Mouse (Mus musculus) embryonic facial prominence, embryonic 11.5 days (tissue): Measurements from ENCODE around the gene Ggt1. TPM values are rescaled to one million over a fixed set of nuclear protein-coding genes. Genes with fewer than 3 reads are reported as not detected.
A peak's percentile ranks its signal among the peaks of the same experiment; 100 is the strongest.

Source experiments
- ATAC-seq: fragments of 200-750 bp; cut with Nextera tagmentation; replicated peaks from 2 replicates; pipeline ENCODE4 v1.8.0; 2017; ENCODE audit warnings: low read depth; ENCODE audit not compliant: insufficient number of reproducible peaks, low FRiP score, low TSS enrichment
- DNase-seq: peaks from one replicate; pipeline ENCODE4 v3.0.0-alpha.2; 2015; ENCODE audit warnings: low spot score
- H3K27ac ChIP-seq: fragments of 300-500 bp; sonication (generic); replicated peaks from 2 replicates; pipeline ENCODE4 v1.5.1; 2014; ENCODE audit warnings: mild to moderate bottlenecking, low read depth, low read length, control low read depth
- H3K27me3 ChIP-seq: fragments of 300-500 bp; sonication (generic); 2 replicates; pipeline ENCODE4 v1.6.1; 2014; ENCODE audit warnings: mild to moderate bottlenecking, low read length, moderate library complexity, mixed read lengths; ENCODE audit not compliant: control insufficient read depth, insufficient read depth
- H3K36me3 ChIP-seq: fragments of 300-500 bp; sonication (generic); replicated peaks from 2 replicates; pipeline ENCODE4 v1.6.1; 2014; ENCODE audit warnings: low read depth, mild to moderate bottlenecking, low read length, moderate library complexity, mixed read lengths; ENCODE audit not compliant: control insufficient read depth, insufficient read depth
- H3K4me1 ChIP-seq: fragments of 300-500 bp; sonication (generic); 2 replicates; pipeline ENCODE4 v1.6.1; 2014; ENCODE audit warnings: low read length, mixed read lengths; ENCODE audit not compliant: control insufficient read depth, insufficient read depth
- H3K4me2 ChIP-seq: fragments of 300-500 bp; sonication (generic); 2 replicates; pipeline ENCODE4 v1.6.1; 2014; ENCODE audit warnings: low read depth, mild to moderate bottlenecking, control low read depth, low read length, moderate library complexity
- H3K4me3 ChIP-seq: fragments of 300-500 bp; sonication (generic); 2 replicates; pipeline ENCODE4 v1.5.1; 2014; ENCODE audit warnings: low read depth, low read length, control low read depth
- H3K9ac ChIP-seq: fragments of 300-500 bp; sonication (generic); replicated peaks from 2 replicates; pipeline ENCODE4 v1.6.1; 2014; ENCODE audit warnings: mild to moderate bottlenecking, control low read depth, low read length
- H3K9me3 ChIP-seq: fragments of 300-500 bp; sonication (generic); replicated peaks from 2 replicates; pipeline ENCODE4 v1.6.1; 2016; ENCODE audit warnings: mild to moderate bottlenecking, low read length, inconsistent platforms, mixed read lengths; ENCODE audit not compliant: control insufficient read depth
- WGBS: fragments of 180-500 bp; shearing (Covaris S2); extraction: QIAGEN DNeasy Blood & Tissue Kit; methylation state at CpG from one replicate; pipeline ENCODE4 v1.1.7; 2014; 5-methylcytosine and 5-hydroxymethylcytosine counted together
- polyA plus RNA-seq: library from polyadenylated mRNA; unstranded; fragments of >200 nt; fragmentation: Nextera tagmentation; extraction: Ambion mirVana; gene quantifications from 2 replicates; pipeline ENCODE4 v1.2.1, GENCODE M21; 2014

Ggt1 gene
- polyA plus RNA-seq, 1 experiment from 2014 or later, result 0.55 TPM

GRCm38 (mm10) chr10:75585876-75586552 is 24.6 kb downstream of the Ggt1 start:
- Histone ChIP-seq H3K27ac (no peak overlapping the region), H3K4me2 (no peak overlapping the region; the same call in 1 of the 2 replicates), H3K27me3 (no peaks in the 10 kb centered on the region), H3K4me1 (no peaks in the 10 kb centered on the region), H3K4me3 (no peak overlapping the region), H3K36me3 (no peaks in the 10 kb centered on the region), H3K9me3 (no peaks in the 10 kb centered on the region), H3K9ac (no peak overlapping the region; the same call in 1 of the 2 replicates)
- ATAC-seq (peak; percentile 69), DNase-seq (peak; percentile 95)
- WGBS, result 16% methylated on average over 20 of the region's 20 CpGs

GRCm38 (mm10) chr10:75586553-75586879 is 25.1 kb downstream of the Ggt1 start:
- H3K9me3 ChIP-seq, result no peaks in the 10 kb centered on the region
- H3K4me2 ChIP-seq, result no peak overlapping the region
- no peaks in the 10 kb centered on the region for H3K4me1 ChIP-seq
- no peak overlapping the region for H3K9ac ChIP-seq
- no peak for ATAC-seq
- H3K27ac ChIP-seq, result no peak overlapping the region
- no peaks in the 10 kb centered on the region for H3K27me3 ChIP-seq
- H3K4me3 ChIP-seq, result no peak overlapping the region
- H3K36me3 ChIP-seq, result no peaks in the 10 kb centered on the region
- DNase-seq, result no peak
- WGBS, result 86% methylated on average over 1 of the region's 1 CpGs

GRCm38 (mm10) chr10:75587781-75588180 is 26.4 kb downstream of the Ggt1 start:
- Histone ChIP-seq H3K4me3 (no peak overlapping the region), H3K27ac (no peak overlapping the region), H3K27me3 (no peaks in the 10 kb centered on the region), H3K4me2 (no peak overlapping the region), H3K9me3 (no peaks in the 10 kb centered on the region), H3K4me1 (no peaks in the 10 kb centered on the region), H3K9ac (no peak overlapping the region), H3K36me3 (no peaks in the 10 kb centered on the region)
- ATAC-seq (no peak), DNase-seq (no peak)
- 88% methylated on average over 4 of the region's 4 CpGs for WGBS

- Histone ChIP-seq H3K9me3 (no peaks in the 10 kb centered on the region), H3K27me3 (no peaks in the 10 kb centered on the region), H3K36me3 (no peaks in the 10 kb centered on the region), H3K4me1 (no peaks in the 10 kb centered on the region), H3K9ac (no peak overlapping the region), H3K27ac (no peak overlapping the region), H3K4me2 (no peak overlapping the region), H3K4me3 (no peak overlapping the region)
- DNase-seq, result no peak
- ATAC-seq, result no peak
- WGBS, result 75% methylated on average over 5 of the region's 5 CpGs
Observed at GRCm38 (mm10) chr10:75588336-75588735, 26.9 kb downstream of the Ggt1 start.

- H3K9ac ChIP-seq, result no peak within 1 kb of the TSS
- H3K27ac ChIP-seq, result no peak within 1 kb of the TSS
- no peaks in the 10 kb centered on the region for H3K4me1 ChIP-seq
- no peak for ATAC-seq
- H3K4me2 ChIP-seq, result no peak within 1 kb of the TSS
- no peak within 1 kb of the TSS for H3K4me3 ChIP-seq
- H3K9me3 ChIP-seq, result no peaks in the 10 kb centered on the region
- no peaks in the 10 kb centered on the region for H3K27me3 ChIP-seq
- no peaks in the 10 kb centered on the region for H3K36me3 ChIP-seq
- DNase-seq, result peak; percentile 49
- 31% methylated on average over 5 of the region's 5 CpGs for WGBS
Observed at GRCm38 (mm10) chr10:75589129-75589528, 27.7 kb downstream of the Ggt1 start, which contains the start of gene Ggt5. TSS of gene Ggt5 (plus strand) at chr10:75589340.

- WGBS, result 85% methylated on average over 16 of the region's 16 CpGs
- Histone ChIP-seq H3K9me3 (no peaks in the 10 kb centered on the region), H3K9ac (no peak overlapping the region)
Observed at GRCm38 (mm10) chr10:75589651-75590050, 28.2 kb downstream of the Ggt1 start.

GRCm38 (mm10) chr10:75591211-75591894 is 29.9 kb downstream of the Ggt1 start:
- ATAC-seq, result no peak
- no peak overlapping the region for H3K9ac ChIP-seq
- H3K27ac ChIP-seq, result no peak overlapping the region
- H3K4me3 ChIP-seq, result no peak overlapping the region
- H3K27me3 ChIP-seq, result no peaks in the 10 kb centered on the region
- no peaks in the 10 kb centered on the region for H3K9me3 ChIP-seq
- no peaks in the 10 kb centered on the region for H3K36me3 ChIP-seq
- H3K4me1 ChIP-seq, result no peaks in the 10 kb centered on the region
- WGBS, result 72% methylated on average over 12 of the region's 12 CpGs
- no peak for DNase-seq
- no peak overlapping the region for H3K4me2 ChIP-seq

More at GRCm38 (mm10) chr10:75589651-75590050, 28.2 kb downstream of the Ggt1 start:
- ATAC-seq, result no peak
- no peak overlapping the region for H3K27ac ChIP-seq
- no peak for DNase-seq
- no peaks in the 10 kb centered on the region for H3K27me3 ChIP-seq
- H3K4me2 ChIP-seq, result no peak overlapping the region
- no peak overlapping the region for H3K4me3 ChIP-seq
- H3K36me3 ChIP-seq, result no peaks in the 10 kb centered on the region
- H3K4me1 ChIP-seq, result no peaks in the 10 kb centered on the region

GRCm38 (mm10) chr10:75592585-75592984 is 31.2 kb downstream of the Ggt1 start:
- 79% methylated on average over 7 of the region's 7 CpGs for WGBS

More at GRCm38 (mm10) chr10:75592585-75592984, 31.2 kb downstream of the Ggt1 start:
- Histone ChIP-seq H3K4me1 (no peaks in the 10 kb centered on the region), H3K27ac (no peak overlapping the region), H3K27me3 (no peaks in the 10 kb centered on the region), H3K4me3 (no peak overlapping the region), H3K36me3 (no peaks in the 10 kb centered on the region), H3K9ac (no peak overlapping the region), H3K4me2 (no peak overlapping the region), H3K9me3 (no peaks in the 10 kb centered on the region)
- DNase-seq, result no peak
- no peak for ATAC-seq
